Mouse (Mus musculus) gastrocnemius, adult 18-20 months (tissue): ENCODE measurements around the gene Dusp8. TPM values are rescaled to one million over a fixed set of nuclear protein-coding genes. Genes with fewer than 3 reads are reported as not detected.
"Not testable (repeated sequence)": the region's sequence is repeated elsewhere in the genome, so short reads cannot be mapped to it uniquely, and the experiment has no call there.

Source experiments
- DNase-seq: peaks from one replicate; pipeline ENCODE4 v3.0.0; 2021; ENCODE audit warnings: low spot score
- long read RNA-seq, 2 experiments: library from polyadenylated mRNA; stranded (forward); transcript quantifications; one replicate each; pipeline ENCODE4 v2.0.0; 2021
- total RNA-seq, 2 experiments: library from RNA; stranded (reverse); gene quantifications; 2 replicates each; pipeline ENCODE4 v1.2.3; 2021

Dusp8 gene
- 10 to 100 TPM; 21.9 to 41.2 TPM for total RNA-seq
- long read RNA-seq, experiment 1, full-length matches to known transcripts, result 18 of 26 reads
- long read RNA-seq, experiment 1, partial matches to known transcripts, result 0 of 26 reads
- long read RNA-seq, experiment 1, other reads (novel, unspliced or antisense), result 8 of 26 reads
- long read RNA-seq, experiment 2, full-length matches to known transcripts, result 11 of 14 reads
- long read RNA-seq, experiment 2, partial matches to known transcripts, result 3 of 14 reads
- long read RNA-seq, experiment 2, other reads (novel, unspliced or antisense), result 0 of 14 reads

- DNase-seq, result peak; percentile 93
Observed at GRCm38 (mm10) chr7:142095183-142095931, at the start of gene Dusp8. Gene Dusp8, minus strand, starts transcription at chr7:142095843.

- no peak for DNase-seq
Observed at GRCm38 (mm10) chr7:142144507-142144906, 48.9 kb upstream of the Dusp8 start, which contains the start of gene Gm45337. Gene Gm45337, minus strand, starts transcription at chr7:142144607.

GRCm38 (mm10) chr7:142143506-142144010, 47.9 kb upstream of the Dusp8 start:
- not testable (repeated sequence) for DNase-seq

GRCm38 (mm10) chr7:142140696-142141095, 45.1 kb upstream of the Dusp8 start:
- DNase-seq, result no peak

GRCm38 (mm10) chr7:142135934-142136333, 40.3 kb upstream of the Dusp8 start, which contains the start of gene Gm39115:
Gene Gm39115, minus strand, starts transcription at chr7:142136034.
- not testable (repeated sequence) for DNase-seq

- DNase-seq, result no peak
Observed at GRCm38 (mm10) chr7:142134206-142134995, 38.8 kb upstream of the Dusp8 start.

GRCm38 (mm10) chr7:142128843-142129242, 33.2 kb upstream of the Dusp8 start:
- no peak for DNase-seq

GRCm38 (mm10) chr7:142120629-142121028, 25.0 kb upstream of the Dusp8 start, which contains the start of gene Gm45618:
Gene Gm45618, minus strand, starts transcription at chr7:142120729.
- not testable (repeated sequence) for DNase-seq

- DNase-seq, result no peak
Observed at GRCm38 (mm10) chr7:142119632-142120031, 24.0 kb upstream of the Dusp8 start.

- no peak for DNase-seq
Observed at GRCm38 (mm10) chr7:142104747-142105146, 9.1 kb upstream of the Dusp8 start.

GRCm38 (mm10) chr7:142097776-142098175, 2.1 kb upstream of the Dusp8 start:
- peak; percentile 80 for DNase-seq

GRCm38 (mm10) chr7:142096701-142097100, 1.1 kb upstream of the Dusp8 start:
- DNase-seq, result no peak

GRCm38 (mm10) chr7:142094301-142095143, 1.1 kb downstream of the Dusp8 start:
- DNase-seq, result peak; percentile 31

- DNase-seq, result no peak
Observed at GRCm38 (mm10) chr7:142093696-142094240, 1.9 kb downstream of the Dusp8 start.

- no peak for DNase-seq
Observed at GRCm38 (mm10) chr7:142092991-142093390, 2.7 kb downstream of the Dusp8 start.

- DNase-seq, result no peak
Observed at GRCm38 (mm10) chr7:142091848-142092247, 3.8 kb downstream of the Dusp8 start.

GRCm38 (mm10) chr7:142089648-142090447, 5.8 kb downstream of the Dusp8 start:
- no peak for DNase-seq

GRCm38 (mm10) chr7:142088886-142089285, 6.8 kb downstream of the Dusp8 start:
- no peak for DNase-seq

GRCm38 (mm10) chr7:142087069-142087652, 8.5 kb downstream of the Dusp8 start:
- DNase-seq, result no peak
